Mouse (Mus musculus) brain, adult 2 months (tissue): ENCODE results near the gene Mgme1.

ENCODE experiments used
- DNase-seq: peaks from one replicate; pipeline ENCODE4 v3.0.0; 2011; ENCODE audit warnings: low read depth, low spot score

Mgme1 gene

DNA sequence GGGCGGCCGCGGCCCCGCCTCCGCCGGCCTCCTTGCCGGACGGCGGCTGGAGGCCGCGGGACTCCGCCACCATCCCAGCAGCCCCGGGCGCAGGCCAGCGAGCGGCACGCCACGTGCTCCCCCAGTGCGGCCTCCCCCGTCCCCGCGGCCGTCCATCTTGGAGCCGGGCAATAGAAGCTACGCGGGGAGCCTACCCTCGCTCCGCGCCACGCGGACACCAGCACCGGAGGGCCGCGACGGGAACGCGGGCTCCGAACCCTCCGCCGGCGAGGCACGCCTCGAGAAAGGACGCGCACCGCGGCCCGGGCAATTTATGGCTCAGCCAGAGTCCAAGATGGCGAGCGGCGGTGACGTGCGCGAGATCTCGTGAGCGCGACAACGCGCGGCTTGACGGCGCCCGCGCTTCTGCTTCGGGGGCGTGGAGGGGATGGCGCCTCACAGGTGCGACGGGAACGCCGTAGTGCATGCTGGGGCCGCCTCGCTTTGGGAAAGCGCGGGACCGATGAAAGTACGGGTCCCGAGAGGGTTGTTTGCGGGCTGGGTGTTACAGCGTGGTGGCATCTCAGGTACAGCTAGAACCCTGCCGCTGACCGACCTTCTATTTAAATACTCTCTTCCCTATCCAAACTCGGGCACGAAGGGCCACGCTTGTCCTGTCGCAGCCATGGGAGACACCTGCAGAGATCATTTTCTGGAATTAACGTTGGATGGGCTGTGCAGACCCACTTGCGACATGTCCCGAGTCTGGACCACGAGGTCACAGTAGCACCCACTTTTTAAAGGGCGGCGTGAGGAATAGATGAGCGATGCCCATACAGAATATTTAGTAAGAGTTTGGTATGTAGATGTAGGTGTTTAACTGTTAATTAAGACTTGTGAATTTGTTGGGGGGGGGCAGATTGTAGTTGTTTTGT is at the start of gene Mgme1, which contains the start of gene Snx5:
Gene Mgme1 (plus strand): TSS at position 157 of the 914 bp plus-strand sequence.
Gene Snx5 (minus strand): TSS at position 400 of the 914 bp plus-strand sequence.
- peak; percentile 98 for DNase-seq

DNA sequence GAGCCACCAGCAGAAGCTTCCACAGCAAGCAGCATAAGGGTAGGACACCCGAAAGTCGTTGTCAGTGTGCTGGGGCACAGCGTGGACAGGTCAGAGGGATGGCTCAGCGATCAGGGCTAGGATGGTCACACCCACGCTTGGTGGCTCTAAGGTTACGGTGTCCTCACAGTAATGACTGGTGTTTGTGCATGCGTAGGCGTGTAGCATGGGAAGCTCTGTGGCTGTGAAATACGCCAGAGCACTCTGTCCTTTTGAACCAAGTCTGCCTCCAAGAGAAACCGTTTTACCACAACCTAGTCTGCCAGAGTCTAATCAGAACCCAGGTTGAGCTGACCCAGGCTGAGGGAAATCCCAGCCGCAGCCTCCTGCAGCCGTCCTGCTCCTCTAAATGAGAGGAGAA is 46.1 kb upstream of the Mgme1 start:
- no peak for DNase-seq

DNA sequence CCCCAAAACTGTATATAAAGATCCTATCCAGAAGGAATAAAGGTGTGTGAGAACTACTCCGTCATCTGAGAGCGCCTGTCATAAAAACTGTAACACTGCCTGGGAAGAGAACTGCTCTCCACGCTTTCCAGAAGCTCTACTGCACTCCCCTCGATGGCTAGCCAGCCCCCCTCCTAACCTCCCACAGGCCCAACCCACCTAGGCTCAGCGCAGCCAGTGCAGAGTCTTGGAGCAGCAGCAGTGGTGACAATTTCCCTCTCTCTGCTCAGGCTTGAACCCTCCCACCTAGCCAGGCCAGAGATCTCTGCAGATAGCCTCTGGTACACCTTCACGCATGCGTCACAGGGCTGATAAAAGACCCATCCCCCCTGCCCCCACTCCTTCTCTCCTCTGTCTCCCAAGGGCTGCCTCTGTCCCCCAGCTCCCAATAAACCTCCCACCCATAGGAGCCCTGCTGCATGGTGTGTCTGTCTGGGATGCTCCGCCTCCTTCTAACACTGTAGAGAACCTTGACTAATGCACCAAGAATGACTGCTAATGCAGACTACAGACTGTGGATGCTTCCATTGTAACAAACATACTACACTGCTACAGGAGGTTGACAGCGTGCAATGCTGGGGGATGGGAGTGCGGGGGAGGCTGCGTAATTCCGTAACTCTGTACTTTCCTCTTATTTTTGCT is 43.4 kb upstream of the Mgme1 start:
- no peak for DNase-seq

DNA sequence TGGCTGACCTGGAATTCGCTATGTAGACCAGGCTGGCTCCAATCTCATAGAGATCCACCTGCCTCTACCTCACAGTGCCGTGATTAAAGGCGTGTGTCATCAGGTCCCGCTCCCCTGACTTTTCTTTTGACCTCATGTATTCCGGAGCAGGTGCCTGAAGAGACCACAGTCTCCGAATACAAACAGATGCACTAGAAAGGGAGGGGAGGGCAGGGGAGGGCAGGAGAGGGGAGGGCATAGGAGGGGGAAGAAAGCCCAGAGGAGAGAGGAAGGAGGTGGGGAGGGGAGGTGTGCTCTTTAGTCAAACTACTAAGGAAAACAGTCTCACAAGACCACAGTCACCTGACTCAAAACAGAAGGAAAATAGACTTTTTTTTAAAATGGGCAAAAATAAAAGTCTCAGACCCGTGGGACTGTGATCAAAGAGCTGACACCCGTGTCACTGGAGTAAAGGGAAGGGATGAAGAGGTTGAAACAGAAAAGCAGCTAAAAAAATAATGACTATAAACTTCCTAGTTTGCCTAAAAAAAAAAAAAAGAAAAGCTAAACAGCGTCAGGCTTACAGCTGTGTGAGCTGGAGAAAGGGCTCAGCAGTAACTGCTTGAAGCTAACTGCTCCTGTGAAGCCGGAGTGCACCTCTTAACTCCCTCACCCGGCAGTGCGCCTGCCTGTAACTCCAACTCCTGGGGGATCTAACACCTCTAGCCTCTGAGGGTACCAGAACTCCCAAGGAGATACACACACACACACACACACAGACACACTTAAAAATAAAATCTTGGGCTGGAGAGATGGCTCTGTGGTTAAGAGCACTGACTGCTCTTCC is 41.7 kb upstream of the Mgme1 start:
- no peak for DNase-seq

DNA sequence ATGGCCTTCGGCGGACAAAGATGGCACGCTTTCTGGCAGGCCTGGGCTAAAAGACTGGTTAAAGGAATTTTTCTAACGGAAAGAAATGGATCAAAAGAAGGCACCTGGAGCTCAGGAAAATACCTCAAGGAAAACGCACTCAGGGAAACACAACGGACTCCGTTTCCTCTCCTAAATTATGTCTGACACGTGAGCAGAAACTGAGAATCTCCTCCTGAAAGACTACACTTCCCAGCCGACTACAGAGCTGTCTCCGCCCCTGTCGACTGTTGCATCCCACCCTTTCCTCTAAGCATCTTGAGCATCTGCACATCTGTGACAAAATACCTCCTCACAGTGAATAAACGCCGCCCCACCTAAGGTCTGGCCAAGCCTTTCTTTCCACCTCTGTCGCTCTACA is 40.8 kb upstream of the Mgme1 start:
- no peak for DNase-seq

DNA sequence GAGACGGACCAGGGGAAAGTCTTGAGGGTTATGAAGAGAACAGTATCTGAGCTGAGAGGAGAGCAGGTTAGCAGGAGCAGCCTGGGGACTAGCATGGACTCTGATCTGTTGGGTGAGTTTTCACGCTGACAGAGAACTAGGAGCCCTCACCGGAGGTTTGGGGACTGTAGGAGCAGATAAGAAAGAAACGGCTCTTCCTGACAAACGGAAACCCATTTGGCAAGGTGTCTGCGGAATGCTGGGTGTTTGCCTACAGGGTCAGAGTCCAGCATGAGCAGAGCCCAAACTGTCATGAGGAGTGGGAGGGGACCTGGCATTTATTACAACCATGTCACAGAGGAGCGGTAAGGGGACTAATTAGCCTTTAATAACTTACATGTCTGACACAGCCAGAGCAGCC is 40.0 kb upstream of the Mgme1 start:
- no peak for DNase-seq

DNA sequence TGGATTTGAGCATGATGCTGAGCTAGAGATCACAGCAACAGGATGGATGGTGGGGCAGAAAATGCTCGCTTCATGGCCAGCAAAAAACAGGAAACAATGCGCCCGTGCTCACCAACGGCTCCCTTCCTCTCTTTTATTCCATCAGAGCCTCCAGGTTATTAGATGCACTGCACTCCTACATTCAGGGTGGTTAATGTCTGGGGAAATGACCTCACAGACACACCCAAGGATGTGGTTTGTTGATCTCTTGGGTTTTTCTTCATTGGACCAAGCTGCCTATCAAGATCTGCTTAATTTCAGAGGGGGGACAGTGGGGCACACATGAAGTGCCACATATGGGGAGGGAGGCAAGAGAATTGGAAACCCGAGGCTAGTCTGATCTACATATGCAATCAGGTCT is 39.3 kb upstream of the Mgme1 start:
- DNase-seq: no peak

DNA sequence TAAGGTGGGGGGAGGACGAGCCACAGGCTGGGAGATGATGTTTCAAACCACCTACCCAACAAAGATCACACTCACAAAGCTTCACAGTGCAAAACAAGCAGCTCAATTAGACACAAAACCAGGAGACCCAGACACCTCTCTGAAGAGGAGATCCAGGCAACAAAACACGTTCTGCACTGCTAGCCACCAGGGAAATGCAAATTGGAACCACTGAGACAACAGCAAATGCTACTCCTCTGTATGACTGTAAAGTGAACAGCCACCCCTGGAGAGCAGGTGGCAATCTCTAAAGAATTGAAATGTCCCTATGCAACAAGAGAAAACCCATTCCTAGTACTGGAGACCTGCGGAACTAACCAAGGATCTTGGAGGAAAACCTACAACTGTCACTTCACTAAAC is 36.9 kb upstream of the Mgme1 start:
- no peak for DNase-seq

DNA sequence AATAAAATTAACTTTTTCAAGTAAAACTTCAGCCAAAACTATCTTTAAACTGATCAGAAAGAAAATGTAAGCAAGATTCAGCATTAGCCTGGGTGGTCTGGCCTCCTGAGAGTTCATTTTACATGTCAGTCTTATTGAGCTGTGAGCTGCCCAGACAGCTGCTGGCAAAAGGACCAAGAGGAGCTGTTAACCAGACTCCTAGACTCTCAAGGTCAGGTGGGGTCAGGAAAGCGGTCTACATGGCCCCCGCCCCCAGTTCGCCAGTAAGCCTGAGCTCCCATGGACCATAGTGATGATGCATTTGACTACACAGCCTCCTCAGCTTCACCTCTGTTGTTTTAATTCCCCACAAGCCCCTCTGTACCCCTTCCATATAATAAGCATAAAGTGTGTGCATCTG is 34.7 kb upstream of the Mgme1 start:
- no peak for DNase-seq

DNA sequence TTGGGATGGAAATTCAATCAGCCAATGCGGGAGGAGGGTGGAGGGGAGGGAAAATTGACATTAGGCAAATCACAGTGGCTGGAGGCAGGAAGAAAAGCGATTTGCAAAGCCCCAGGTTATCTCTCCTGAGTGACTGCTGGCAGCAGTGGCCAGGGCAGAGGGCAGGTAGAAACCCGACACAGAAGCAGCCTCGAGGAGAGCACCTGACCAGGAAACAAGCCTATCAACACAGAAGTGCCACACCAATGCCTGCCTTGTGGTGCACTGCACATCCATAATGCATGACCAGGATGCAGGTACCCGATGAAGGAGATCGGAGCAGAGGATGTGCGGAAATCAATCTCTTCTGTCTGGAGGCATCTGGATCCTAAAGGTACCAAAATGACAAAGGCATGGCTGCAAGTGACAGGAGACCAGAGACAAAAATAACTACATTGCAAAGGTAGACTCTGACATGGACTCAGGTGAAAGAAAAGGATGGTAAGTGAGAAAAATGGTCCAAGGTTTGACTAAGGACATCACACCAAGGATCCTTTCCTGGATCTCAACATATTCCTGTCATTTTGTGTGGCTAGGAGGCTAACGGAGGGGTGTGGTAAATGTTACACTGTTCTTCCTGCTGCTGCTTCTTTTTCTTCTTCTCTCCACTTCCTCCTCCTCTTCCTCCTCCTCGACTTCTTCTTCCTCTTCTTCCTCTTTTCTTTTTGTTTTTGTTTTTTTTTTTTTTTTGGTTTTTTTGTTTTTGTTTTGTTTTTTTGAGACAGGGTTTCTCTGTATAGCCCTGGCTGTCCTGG is 33.5 kb upstream of the Mgme1 start:
- DNase-seq: no peak

DNA sequence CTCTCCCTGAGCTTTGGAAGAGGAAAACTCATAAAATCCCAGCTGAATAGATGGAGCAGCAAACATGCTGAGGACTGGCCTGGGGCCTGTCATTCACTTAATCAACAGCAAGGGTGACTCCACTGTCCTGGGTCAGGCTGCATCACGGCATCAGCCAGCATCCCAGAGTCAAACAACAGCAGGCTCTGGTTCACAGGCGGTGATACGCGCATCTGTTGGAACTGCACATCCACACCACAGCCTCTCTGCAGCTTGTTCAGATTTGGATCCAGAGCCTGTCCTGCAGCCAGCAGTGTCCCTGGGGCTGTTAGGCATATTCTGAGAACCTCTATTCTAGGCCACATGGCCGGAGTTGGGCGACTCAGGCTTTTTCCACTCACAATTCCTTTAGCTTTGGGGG is 32.1 kb upstream of the Mgme1 start:
- peak; percentile 41 for DNase-seq

DNA sequence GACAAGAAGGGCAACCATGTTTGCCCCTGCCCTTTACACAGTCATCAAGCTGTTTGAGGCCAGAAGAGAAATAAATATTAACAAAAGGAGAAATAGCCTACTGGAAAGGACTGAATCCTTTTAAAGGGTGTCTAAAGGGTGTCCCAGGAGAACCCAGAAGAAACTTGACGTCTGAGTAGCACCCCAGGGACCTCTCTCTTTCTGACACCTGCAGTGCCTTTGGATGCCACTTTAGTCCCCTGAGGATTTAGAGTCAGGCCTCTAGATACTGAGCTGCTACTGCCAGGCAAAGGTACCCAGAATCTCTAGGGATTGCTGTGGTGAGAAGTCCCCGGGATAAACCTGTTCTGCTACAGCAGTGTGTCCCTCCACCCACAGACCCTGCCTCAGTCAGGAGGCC is 31.1 kb upstream of the Mgme1 start:
- DNase-seq: no peak

DNA sequence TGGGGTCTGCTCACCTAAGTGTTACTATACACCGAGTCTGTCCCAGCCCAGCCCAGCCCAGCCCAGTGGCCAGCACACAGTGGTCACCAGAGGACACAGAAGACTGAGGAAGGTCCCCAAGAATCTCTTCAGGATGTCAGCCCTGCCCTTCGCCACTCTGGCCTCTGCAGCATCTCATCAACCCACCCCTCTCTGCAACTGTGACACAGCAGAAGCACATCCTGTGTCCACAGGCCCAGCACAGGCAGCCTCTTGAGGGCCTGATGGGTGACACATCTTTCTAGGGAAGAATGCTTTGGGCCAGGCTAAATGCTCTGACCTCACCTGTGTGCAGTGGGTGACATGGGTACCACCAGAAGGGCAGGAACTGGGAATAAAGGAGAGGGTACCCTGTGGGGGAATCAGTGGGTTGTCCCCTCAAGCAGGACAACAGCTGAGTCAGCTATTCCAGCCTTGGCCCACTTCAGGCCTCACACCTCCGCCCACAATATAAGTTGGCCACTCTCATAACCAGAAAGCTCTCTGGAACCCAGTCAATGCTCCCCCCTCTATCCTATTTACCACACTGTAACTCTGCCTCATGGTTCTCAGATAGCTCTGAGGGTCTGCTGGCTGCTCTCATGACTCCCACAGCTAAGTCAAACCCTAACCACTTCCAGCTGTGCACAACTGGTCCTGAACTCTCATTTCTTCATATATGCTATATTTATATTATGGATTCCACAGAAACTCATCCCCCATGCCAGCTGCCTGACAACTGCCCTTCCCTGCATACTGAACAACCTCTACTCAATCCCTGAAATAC is 30.2 kb upstream of the Mgme1 start:
- no peak for DNase-seq

DNA sequence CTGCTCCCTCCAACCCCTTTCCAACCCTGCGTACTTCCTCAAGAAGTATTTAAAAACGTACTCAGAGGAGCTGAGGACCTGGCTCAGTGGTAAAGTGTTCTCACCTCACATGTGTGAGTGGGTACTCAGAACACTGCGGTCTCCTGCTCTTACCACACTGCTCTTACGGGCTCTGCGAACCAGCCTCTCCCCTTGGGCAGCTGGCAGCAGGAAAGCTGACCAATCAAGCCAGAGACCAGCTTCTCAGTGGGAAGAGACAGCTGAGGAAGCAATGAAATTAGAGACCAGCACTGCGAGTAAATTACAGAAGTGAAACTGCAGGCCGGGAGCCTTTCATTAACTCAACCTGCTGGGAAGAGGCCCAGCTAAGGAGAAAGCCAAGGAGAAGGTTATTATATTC is 25.0 kb upstream of the Mgme1 start:
- peak; percentile 51 for DNase-seq

DNA sequence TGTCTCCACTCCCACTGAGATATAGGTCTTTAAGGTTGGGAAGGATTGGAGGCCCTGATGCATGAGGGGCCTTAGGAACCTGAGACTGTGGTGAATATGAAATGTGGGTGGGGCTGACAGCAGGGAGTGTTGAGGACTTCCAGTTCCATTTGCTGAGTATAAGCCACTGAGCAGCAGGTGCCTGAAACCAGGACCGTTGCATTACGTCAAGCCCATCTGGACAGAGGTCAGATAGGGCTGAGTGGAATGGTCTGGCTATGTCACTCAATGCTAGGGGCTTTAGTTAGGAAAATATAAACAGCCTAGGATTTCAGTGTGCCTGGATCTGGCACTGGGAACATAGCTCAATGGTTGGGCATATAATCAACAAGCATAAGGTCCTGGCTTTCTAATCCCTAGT is 24.2 kb upstream of the Mgme1 start:
- DNase-seq: no peak

DNA sequence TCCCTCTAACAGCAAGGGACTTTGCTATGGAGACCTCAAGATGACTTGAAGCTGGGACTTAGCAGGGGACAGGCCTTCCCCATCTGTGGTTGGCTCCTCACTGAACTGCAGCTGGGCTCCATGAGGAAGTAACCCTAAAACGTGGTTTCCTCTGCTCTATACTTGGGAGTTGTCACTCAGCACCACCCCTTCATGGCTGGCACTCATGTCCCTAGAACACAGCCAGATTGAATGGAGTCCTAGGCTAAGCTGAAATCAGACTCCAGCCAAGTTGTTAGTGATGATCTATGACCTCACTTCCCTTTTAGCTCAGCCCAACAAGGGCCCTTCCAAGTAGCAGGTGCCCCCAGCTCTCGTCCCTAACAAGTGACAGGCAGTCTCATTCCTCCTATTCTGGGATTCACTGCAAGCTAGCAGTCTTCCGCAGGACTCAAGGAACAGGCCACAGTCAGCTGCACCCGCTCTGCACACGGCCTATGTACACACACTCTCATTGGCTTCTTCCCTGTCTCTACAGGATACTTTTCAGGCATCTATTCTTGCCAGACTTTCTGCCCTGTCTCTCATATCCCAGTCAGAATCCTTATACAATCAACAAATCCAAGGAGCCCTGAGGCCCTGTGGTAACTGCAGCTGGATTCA is 23.0 kb upstream of the Mgme1 start:
- DNase-seq: peak; percentile 58

DNA sequence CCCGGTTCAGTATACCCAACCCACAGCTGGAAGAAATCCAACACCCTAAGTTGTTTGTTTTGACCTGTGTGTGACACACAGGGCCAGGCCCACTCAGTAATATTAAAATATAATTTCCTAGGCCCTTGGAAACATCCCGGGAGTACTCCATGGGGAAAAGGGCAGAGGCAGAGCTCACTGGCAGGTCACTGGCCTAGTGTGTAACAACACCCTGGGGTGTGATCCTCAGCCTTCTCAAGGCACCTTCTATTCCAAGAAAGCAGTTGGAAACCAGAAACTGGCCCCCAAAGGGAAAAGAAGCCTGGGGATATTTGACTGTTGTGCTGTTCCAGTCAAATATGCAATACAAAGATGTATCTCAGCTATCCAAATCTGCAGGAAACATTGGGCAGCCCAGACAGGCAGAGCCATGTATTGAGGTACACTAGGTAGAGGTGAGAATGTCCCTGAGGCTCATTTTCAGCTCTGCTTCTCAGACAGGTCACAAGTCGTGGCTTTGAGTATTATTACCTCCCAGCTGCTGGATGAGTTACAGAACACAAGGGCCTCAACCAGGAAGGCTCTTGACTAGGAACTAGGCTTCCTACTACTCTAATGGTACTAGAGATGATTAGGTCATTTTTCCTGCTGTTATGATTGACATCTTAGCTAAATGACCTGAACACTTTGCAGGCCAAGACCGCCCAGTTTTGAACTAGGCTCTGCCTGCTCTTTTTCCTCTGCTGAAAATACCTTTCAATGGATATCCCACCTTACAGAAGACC is 21.7 kb upstream of the Mgme1 start:
- no peak for DNase-seq

DNA sequence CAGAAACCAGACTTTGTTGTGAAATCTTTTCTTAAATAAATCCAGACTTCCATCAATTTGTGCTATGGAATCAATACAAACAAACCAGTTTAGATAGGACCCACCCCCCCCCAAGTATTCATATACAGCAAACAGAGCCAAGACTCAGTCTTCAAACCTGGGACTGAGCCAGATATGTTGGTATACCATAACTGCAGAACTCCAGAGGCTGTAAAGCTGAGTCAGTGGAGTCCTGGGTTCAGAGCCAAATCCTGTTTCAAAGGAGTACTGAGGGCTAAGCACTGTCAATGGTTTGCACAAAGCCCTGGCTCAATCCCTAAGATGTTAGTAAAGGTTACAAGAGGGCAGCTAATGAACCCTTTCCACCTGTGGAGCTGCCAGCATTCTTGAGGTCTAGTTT is 20.4 kb upstream of the Mgme1 start:
- no peak for DNase-seq

DNA sequence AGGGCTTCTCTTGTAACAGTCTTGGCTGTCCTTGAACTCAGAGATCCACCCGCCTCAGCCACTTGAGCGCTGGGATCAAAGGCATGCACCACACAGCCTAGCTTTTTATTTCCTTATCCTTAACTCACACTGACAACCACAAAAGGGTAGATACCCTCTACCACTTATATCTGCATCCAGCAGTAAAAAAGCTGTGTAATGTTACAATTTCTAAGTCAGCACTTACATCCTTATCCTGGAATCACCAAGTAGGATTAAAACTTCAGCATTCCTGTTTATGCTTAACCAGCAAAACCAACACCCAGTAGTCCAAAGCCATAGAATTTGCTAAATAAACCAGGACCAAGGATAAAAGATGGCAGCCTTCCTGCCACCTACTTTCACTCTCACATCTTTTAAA is 7.6 kb upstream of the Mgme1 start:
- DNase-seq: no peak
